Mouse (Mus musculus) olfactory bulb, adult 2 months (tissue): ENCODE results near the gene Ccdc117.

Experiments
- CTCF ChIP-seq: fragments of 200-500 bp; IDR thresholded peaks from 2 replicates; pipeline ENCODE4 v1.5.1; 2012; ENCODE audit warnings: low read depth, mild to moderate bottlenecking, low read length, moderate library complexity; ENCODE audit not compliant: insufficient read depth
- POLR2A ChIP-seq: fragments of 200-500 bp; IDR thresholded peaks from 2 replicates; pipeline ENCODE4 v1.6.1; 2012; ENCODE audit warnings: mild to moderate bottlenecking, low read depth, low read length, moderate library complexity; ENCODE audit not compliant: insufficient read depth

DNA sequence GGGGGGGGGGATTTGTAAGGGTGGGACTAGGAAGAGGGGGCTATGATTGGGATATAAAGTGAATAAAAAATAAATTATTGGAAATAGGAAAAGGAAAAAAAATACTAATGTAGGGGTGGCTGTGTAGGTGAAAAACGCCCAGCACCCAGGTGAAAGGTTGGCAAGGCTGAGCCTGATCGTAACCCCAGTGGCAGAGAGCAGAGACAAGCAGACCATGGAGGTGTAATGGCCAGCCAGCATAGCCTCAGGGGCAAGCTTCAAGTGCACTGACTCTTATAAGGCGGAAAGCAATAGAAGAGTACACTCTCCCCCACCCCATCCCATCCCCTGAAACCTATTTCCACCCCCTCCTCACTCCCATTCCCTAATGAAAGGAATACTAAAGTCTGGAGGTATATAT is 22.3 kb downstream of the Ccdc117 start:
- TF ChIP-seq CTCF, result no peak
- TF ChIP-seq POLR2A, result no peak
